Mouse (Mus musculus): ENCODE data around the gene Gm35549. TPM values are rescaled to one million over a fixed set of nuclear protein-coding genes. Genes with fewer than 3 reads are reported as not detected.
"Not testable (repeated sequence)": the region's sequence is repeated elsewhere in the genome, so short reads cannot be mapped to it uniquely, and the experiment has no call there.

Gm35549 gene
- not detected for total RNA-seq (2021)
- long read RNA-seq, experiment 1, result 0 reads
- long read RNA-seq, experiment 2, partial matches to known transcripts, result 0 of 1 reads
- long read RNA-seq, experiment 2, other reads (novel, unspliced or antisense), result 1 of 1 reads

- no peak for DNase-seq (ENCODE audit: low spot score in 2 of 2)
Measured at GRCm38 (mm10) chr9:122843760-122844159, at the start of gene Gm35549. Gm35549 (minus strand) TSS chr9:122844035.

DNA sequence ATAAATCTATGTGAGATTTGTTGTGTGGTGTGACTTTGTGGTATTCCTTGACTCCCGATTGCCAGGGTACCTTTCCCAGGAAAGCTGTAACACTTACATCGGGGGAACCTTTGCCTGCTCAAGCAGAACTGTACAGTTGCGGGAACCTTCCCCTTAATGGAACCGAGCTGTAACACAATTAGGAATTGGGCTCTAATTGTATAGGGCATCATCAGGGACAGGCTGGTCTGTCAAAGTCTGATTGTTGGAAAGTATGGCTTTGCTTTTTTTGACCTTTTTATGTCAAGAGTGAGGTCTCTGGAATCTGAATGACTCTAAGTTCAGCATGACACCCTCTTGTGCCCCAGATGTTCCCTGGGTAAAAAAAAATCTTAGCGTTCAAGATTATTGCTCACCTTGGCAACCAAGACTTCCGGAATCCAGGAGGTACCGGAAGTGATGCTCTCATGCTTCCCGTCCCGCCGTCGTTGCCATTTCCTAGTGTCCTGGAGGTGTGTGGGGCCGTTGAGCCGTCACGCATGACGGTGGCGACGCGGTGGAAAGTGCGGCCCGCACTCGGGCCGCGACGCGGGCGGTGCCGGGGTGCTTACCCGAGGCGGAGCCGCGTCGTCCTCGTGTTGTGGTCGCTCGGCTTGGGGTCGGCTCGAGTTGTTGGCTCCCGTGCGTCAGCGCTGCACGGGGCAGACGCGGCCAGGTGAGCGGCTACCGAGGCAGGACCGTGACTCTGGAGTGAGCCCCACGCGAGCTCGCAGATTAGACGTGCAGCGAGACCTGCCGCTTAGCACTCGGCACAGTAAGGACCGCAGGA is 42.7 kb upstream of the Gm35549 start:
- peak; percentile 55 to 65 for DNase-seq (ENCODE audit: low spot score in 2 of 2)

DNA sequence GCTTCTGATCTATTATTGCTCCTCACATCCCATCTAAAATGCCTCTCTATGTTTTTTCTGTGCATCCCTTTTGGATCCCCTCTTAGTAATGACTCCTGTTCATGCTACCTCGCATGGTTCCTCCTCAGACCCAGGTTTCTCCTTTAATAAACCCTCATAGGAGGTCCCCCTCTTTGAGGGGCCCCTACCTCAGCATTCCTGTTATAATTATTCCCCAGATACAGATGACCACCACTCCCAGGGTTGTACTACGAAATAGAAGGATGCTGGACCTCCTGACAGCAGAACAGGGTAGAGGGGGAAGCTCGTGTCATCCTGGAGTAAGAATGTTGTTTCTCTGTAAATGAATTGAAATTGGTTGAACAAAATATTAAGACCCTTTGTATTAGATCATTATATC is 41.5 kb upstream of the Gm35549 start, which contains the start of gene Zkscan7:
Zkscan7 (plus strand) TSS at position 301 of the 400 bp plus-strand sequence.
- no peak for DNase-seq (ENCODE audit: low spot score in 2 of 2)

DNA sequence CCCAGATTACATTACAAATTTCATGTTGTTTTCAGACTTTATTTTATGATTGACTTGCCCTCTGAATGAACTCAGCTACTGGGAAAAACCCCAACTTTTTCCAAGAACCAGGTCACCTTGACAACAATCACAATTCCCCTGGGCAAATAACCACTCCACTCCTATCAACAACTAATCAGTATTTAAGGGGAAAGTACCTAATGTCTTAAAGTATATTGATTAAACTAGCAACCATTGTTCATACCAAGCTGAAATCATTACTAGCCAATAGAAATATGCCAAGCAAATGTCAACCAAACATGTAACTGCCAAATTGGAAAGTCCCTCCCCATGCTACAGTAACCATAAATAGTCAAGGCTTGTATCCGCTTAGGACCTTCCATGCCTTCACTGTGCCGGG is 31.3 kb upstream of the Gm35549 start:
- no peak for DNase-seq (ENCODE audit: low spot score in 2 of 2)

DNA sequence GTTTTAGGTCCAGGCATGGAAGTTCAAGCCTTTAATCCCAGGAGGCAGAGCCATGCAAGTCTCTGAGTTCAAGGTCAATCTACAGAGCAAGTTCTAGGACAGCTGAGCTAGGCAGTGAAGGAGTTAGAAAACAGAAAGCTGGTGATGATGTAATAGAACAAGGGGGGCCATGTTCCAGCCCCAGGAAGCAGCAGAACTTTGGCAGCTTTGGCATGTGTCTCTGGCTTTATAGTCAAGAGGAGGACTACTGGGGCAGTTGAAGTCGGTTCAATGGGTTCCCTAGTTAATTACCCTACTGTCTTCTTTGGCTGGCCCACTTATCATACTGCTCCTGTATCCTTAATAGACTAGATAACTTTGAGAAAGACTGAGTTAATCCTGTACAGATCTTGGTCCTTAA is 30.8 kb upstream of the Gm35549 start:
- no peak for DNase-seq (ENCODE audit: low spot score in 2 of 2)

- DNase-seq (ENCODE audit: low spot score in 2 of 2), result no peak
Measured at GRCm38 (mm10) chr9:122872595-122872994, 28.8 kb upstream of the Gm35549 start.

DNA sequence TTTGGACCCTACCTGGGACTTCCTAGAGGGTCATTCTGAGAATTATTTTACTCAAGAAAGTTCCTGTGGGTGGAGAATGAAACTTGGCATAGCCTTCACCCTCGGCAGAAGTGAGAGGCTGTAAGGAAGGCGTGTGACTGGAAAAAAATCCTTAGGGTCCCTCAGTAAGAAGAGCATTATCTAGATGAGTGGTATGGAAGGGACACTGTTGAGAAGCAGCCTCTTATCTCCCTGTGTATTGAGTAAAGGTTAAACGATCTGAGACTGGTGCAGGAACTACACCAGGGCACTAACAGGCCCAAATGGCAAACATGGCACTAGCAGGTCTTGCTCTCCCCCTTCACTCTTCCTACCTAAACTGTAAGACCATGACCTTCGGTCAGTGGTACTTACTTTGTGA is 22.4 kb upstream of the Gm35549 start:
- no peak for DNase-seq (ENCODE audit: low spot score in 2 of 2)

DNA sequence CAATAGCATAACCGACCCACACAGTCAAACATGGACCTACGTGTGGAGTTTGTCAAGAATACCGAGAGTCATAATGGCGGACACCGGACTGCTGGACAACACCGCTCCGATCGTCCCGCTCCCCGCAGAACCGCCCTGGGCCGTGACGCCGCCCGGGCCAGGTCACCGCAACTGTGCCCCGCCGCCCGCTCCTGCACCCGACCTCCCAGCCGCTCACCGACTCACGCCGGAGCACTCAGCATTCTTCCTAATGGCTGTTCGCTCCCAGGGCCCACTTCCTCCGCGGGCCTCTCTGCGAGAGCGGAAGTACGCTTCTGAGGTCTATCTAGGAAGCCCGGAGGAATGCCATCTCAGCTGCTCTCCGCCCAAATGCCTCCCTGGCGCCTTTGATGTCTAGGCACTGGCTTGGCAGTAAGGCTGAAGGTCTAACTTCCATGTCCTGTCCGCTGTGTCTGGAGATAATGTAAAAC is 21.9 kb upstream of the Gm35549 start, which contains the start of gene Zfp445:
Zfp445 (minus strand) TSS at position 310 of the 470 bp plus-strand sequence.
- peak; percentile 74 to 78 for DNase-seq (ENCODE audit: low spot score in 2 of 2)

- DNase-seq (ENCODE audit: low spot score in 2 of 2), result no peak
Measured at GRCm38 (mm10) chr9:122864848-122865247, 21.0 kb upstream of the Gm35549 start.

GRCm38 (mm10) chr9:122863731-122864130 is 19.9 kb upstream of the Gm35549 start:
- DNase-seq (ENCODE audit: low spot score in 2 of 2), result no peak

DNA sequence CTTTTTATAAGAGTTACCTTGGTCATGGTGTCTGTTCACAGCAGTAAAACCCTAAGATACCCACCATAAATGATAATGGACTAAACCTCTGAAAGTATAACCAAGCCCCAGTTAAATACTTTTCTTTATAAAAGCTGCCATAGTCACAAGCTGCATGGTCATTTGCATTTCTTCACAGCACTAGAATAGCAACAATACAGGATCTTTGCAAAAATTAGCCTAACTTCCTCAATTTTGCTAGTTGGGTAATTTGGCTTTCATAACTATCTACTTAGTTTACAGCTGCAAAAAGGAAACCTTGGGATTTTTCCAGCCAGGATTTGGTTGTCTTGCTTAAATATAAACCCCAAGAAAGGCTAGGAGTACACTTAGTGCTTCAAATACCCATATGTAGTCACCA is 16.9 kb upstream of the Gm35549 start:
- DNase-seq (ENCODE audit: low spot score in 2 of 2), result no peak

GRCm38 (mm10) chr9:122856716-122857115 is 12.9 kb upstream of the Gm35549 start:
- DNase-seq (ENCODE audit: low spot score in 2 of 2), result no peak

DNA sequence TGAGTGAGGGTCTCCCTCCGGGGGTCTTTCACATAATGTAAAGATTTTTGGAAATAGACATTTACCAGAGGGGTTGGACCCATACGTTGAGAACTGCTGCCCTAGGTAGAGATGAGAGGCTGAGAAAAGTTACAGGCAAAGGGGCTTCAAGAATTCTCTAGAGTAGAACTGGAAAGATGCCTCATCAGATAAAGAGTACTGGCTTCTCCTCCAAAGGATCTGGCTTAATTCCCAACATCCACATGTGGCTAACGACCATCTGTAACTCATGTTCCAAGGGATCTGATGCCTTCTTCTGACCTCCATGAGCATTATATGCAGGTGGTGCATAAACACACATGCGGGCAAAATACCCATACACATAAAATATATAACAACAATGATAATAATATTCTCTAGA is 11.8 kb upstream of the Gm35549 start:
- no peak for DNase-seq (ENCODE audit: low spot score in 2 of 2)

DNA sequence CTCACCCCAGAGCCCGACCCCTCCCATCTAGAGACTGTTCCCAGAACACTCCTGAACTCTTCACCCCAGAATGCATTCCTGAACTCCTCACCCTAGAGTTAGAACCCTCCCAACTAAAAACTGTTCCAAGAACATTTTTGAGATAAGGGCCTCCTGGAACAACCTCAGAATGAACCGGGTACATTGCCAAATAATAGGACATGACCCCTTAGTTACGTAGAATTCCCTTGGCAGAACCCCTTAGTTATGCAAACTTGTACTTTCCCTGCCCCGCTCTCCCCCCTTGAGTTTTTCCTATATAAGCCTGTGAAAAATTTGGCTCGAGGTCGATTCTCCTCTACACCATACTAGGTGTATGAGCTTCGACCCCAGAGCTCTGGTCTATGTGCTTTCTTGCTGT is 11.3 kb upstream of the Gm35549 start:
- not testable (repeated sequence) for DNase-seq (ENCODE audit: low spot score in 2 of 2)

DNA sequence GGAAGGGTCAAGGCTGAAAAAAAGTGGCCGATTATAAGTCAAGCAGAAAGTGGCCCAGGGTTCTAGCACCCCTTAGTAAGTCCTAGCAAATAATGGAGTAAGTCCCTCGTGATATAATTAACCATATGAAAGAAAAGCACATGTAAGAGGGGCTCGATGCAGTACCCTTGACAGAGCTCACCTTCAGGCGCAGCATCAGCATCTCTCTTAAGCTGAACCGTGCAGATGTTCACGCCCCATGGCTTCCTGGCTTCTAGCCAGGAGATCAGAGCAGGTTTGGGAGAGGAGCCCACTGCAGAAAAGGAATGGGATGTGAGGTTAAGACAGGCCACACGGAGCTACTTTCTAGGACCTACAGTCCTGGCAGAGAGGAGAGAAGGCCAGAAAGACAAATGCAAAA is 10.7 kb upstream of the Gm35549 start:
- DNase-seq (ENCODE audit: low spot score in 2 of 2), result no peak

DNA sequence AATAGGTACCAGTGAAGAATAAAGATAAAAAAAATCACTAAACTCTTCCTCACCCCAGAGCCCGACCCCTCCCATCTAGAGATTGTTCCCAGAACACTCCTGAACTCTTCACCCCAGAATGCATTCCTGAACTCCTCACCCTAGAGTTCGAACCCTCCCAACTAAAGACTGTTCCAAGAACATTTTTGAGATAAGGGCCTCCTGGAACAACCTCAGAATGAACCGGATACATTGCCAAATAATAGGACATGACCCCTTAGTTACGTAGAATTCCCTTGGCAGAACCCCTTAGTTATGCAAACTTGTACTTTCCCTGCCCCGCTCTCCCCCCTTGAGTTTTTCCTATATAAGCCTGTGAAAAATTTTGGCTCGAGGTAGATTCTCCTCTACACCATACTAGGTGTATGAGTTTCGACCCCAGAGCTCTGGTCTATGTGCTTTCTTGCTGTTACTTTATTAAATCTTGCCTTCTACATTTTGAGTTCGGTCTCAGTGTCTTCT is 4.0 kb upstream of the Gm35549 start:
- DNase-seq (ENCODE audit: low spot score in 2 of 2), result not testable (repeated sequence)

- peak; percentile 26 to 39 for DNase-seq (ENCODE audit: low spot score in 2 of 2)
Measured at GRCm38 (mm10) chr9:122846156-122846555, 2.3 kb upstream of the Gm35549 start.

- no peak for DNase-seq (ENCODE audit: low spot score in 2 of 2)
Measured at GRCm38 (mm10) chr9:122845621-122846020, 1.8 kb upstream of the Gm35549 start.

DNA sequence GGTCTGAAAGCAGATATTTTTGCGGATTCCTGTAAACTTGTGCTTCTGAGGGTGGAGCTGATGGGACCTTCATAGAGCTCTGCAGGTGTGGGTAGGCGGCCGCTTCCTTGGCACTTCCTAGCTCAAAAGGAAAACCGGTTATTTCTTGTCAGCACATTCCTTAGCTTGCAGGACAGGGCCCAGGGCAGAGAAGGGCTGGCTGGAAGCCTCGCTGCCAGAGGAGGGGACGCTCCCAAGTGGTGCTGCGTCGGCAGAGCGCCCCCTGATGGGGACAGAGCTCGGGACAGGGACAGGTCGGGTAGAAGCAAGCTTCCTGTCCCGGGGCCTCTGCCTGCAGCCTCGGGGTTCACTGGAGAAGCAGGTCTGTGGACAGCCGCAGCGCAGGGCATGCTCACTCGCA is 6.2 kb downstream of the Gm35549 start:
- DNase-seq (ENCODE audit: low spot score in 2 of 2), result no peak

- no peak for DNase-seq (ENCODE audit: low spot score in 2 of 2)
Measured at GRCm38 (mm10) chr9:122837216-122837615, 6.6 kb downstream of the Gm35549 start.

DNA sequence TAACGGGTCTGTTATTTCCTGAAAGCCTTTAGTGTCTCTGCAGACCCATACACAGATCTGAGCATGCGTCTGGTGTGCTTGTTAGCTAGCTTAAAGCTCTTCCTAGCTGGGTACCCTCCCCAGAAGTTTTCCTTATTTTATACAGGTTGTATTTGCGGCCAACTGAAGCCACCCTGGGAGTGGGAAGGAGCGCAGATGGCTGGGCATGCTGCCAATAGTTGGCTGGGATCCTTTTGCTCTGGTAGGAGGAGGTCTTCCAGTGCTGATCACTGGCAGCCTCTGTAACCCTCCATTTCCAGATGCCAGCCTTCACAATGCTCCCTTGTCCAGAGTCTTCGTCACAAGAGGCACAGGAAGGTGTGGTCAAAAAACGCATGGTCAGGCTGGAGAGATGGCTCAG is 7.0 kb downstream of the Gm35549 start:
- peak; percentile 46 to 50 for DNase-seq (ENCODE audit: low spot score in 2 of 2)

- DNase-seq (ENCODE audit: low spot score in 2 of 2), result no peak
Measured at GRCm38 (mm10) chr9:122836126-122836525, 7.7 kb downstream of the Gm35549 start.
